In genomic region chr3:100770841-100771240, GRCm38 (mm10) we compare ENCODE assay signal across 20 mouse cellular contexts. TPM values are rescaled to one million over a fixed set of nuclear protein-coding genes. Genes with fewer than 3 reads are reported as not detected.
DNase-seq lines count a peak whose midpoint lies in the region; ATAC-seq and TF ChIP-seq lines count a peak whose summit lies in the region.
"Had no signal": no experiment of that assay in that cellular context is flagged by ENCODE, and none has a peak within 500 bp of the region (broad histone marks: within the 10 kb centered on the region; RNA-seq: fewer than 3 reads in every experiment).

No protein-coding gene starts in this region.

- peaks cover 27% of the 10 kb centered on the region for H3K4me1 ChIP-seq in kidney, embryonic 15.5 days
- H3K4me1 ChIP-seq in kidney, postnatal 0 days (replicated peaks; ENCODE audit: insufficient read depth, low read length), result 0 out of 2 replicates have a peak, but pooled peaks cover 3% of the 10 kb centered on the region
- H3K4me1 ChIP-seq: embryonic facial prominence, embryonic 12.5 days had no signal

- no peak overlapping the region for H3K4me2 ChIP-seq in kidney, embryonic 15.5 days
- no peak overlapping the region for H3K4me2 ChIP-seq in kidney, postnatal 0 days (ENCODE audit: low read length)
- H3K4me2 ChIP-seq: embryonic facial prominence, embryonic 12.5 days; forebrain, embryonic 13.5 days; forebrain, embryonic 15.5 days had no signal

- DNase-seq in kidney, adult 8-10 months, result no peak
- peak; percentile 92 for DNase-seq in kidney, postnatal 0 days (ENCODE audit: low spot score)
- no peak for DNase-seq in kidney, postnatal 25 days
- no peak for DNase-seq in ovary, postnatal 10 days (ENCODE audit: low spot score)
- DNase-seq: adrenal gland, adult 8-10 months; adrenal gland, postnatal 14 days; adrenal gland, postnatal 36 days; cerebellum, adult 11-12 months; cerebellum, adult 2 months; cerebellum, adult 9-10 months; cerebellum, postnatal 25 days; forebrain, postnatal 0 days had no signal

- no peaks in the 10 kb centered on the region for H3K27me3 ChIP-seq in kidney, embryonic 15.5 days
- H3K27me3 ChIP-seq in kidney, postnatal 0 days (ENCODE audit: insufficient read depth, low read length), result no peaks in the 10 kb centered on the region
- H3K27me3 ChIP-seq: embryonic facial prominence, embryonic 12.5 days; forebrain, embryonic 13.5 days; forebrain, embryonic 15.5 days; Patski had no signal

- peak; percentile 52 for ATAC-seq in kidney, embryonic 15.5 days (replicated peaks; ENCODE audit: low FRiP score)
- ATAC-seq in kidney, postnatal 0 days (replicated peaks; ENCODE audit: low FRiP score, low read depth), result 0 out of 2 replicates have a peak, but pooled peaks have one; percentile 38
- ATAC-seq: activated CD4-positive, CD25-positive, alpha-beta regulatory T cell, adult 4 months; forebrain, embryonic 13.5 days; forebrain, embryonic 15.5 days; forebrain, postnatal 0 days; Patski had no signal

- no peak for TF ChIP-seq CTCF in kidney, postnatal 0 days (IDR thresholded peaks at IDR 0.05; ENCODE audit: low read depth)

- H3K27ac ChIP-seq in kidney, embryonic 15.5 days, result no peak overlapping the region
- H3K27ac ChIP-seq in kidney, postnatal 0 days, result no peak overlapping the region
- H3K27ac ChIP-seq: embryonic facial prominence, embryonic 10.5 days; embryonic facial prominence, embryonic 12.5 days; forebrain, embryonic 13.5 days; forebrain, embryonic 15.5 days had no signal

- H3K9ac ChIP-seq in kidney, embryonic 15.5 days, result no peak overlapping the region
- no peak overlapping the region for H3K9ac ChIP-seq in kidney, postnatal 0 days (ENCODE audit: low read depth, low read length)
- H3K9ac ChIP-seq: embryonic facial prominence, embryonic 12.5 days; forebrain, embryonic 13.5 days; forebrain, embryonic 15.5 days; forebrain, postnatal 0 days had no signal

- H3K9me3 ChIP-seq in kidney, embryonic 15.5 days (replicated peaks), result no peaks in the 10 kb centered on the region
- H3K9me3 ChIP-seq in kidney, postnatal 0 days (replicated peaks; ENCODE audit: low read length), result no peaks in the 10 kb centered on the region
- H3K9me3 ChIP-seq: embryonic facial prominence, embryonic 10.5 days; embryonic facial prominence, embryonic 12.5 days; forebrain, embryonic 13.5 days; forebrain, embryonic 15.5 days; G1E had no signal

- H3K4me3 ChIP-seq in kidney, embryonic 15.5 days (replicated peaks), result no peak overlapping the region
- H3K4me3 ChIP-seq in kidney, postnatal 0 days (replicated peaks; ENCODE audit: low read depth, low read length), result no peak overlapping the region
- H3K4me3 ChIP-seq: embryonic facial prominence, embryonic 10.5 days; embryonic facial prominence, embryonic 12.5 days; forebrain, embryonic 13.5 days; forebrain, embryonic 15.5 days had no signal

- no peaks in the 10 kb centered on the region for H3K36me3 ChIP-seq in kidney, embryonic 15.5 days
- H3K36me3 ChIP-seq in kidney, postnatal 0 days (ENCODE audit: insufficient read depth, low read length), result no peaks in the 10 kb centered on the region
- H3K36me3 ChIP-seq: embryonic facial prominence, embryonic 10.5 days; embryonic facial prominence, embryonic 12.5 days; forebrain, embryonic 15.5 days; G1E had no signal

- WGBS in kidney, embryonic 15.5 days, result 48% methylated on average over 3 of the region's 3 CpGs
- WGBS in kidney, postnatal 0 days, result 43% methylated on average over 3 of the region's 3 CpGs

RNA-seq across cellular contexts. Expression of gene Vtcn1, which starts 54.4 kb away (rescaled TPM):
- 0.25 and 0.32 TPM in 2 replicates for polyA plus RNA-seq in kidney, embryonic 15.5 days (2015; fragmentation: Nextera tagmentation; extraction: Ambion mirVana)
- polyA plus RNA-seq in kidney, postnatal 0 days (2015; fragmentation: Nextera tagmentation; extraction: Ambion mirVana), result 0.46 and 0.55 TPM in 2 replicates
- polyA plus RNA-seq: activated CD4-positive, CD25-positive, alpha-beta regulatory T cell, adult 4 months; embryonic facial prominence, embryonic 10.5 days; embryonic facial prominence, embryonic 12.5 days; forebrain, embryonic 13.5 days; forebrain, embryonic 15.5 days; forebrain, postnatal 0 days; G1E had no signal
